Mouse (Mus musculus) midbrain, embryonic 15.5 days (tissue): ENCODE measurements around the gene Dnah8. TPM values are rescaled to one million over a fixed set of nuclear protein-coding genes. Genes with fewer than 3 reads are reported as not detected.

Experiments
- ATAC-seq: fragments of 200-750 bp; cut with Nextera tagmentation; replicated peaks from 2 replicates; pipeline ENCODE4 v1.8.0; 2017; ENCODE audit warnings: moderate TSS enrichment
- H3K27ac ChIP-seq: fragments of 300-500 bp; sonication (generic); 2 replicates; pipeline ENCODE4 v1.5.1; 2015; ENCODE audit warnings: mild to moderate bottlenecking, inconsistent platforms
- H3K27me3 ChIP-seq: fragments of 300-500 bp; sonication (generic); replicated peaks from 2 replicates; pipeline ENCODE4 v1.6.1; 2015; ENCODE audit warnings: inconsistent platforms
- H3K36me3 ChIP-seq: fragments of 300-500 bp; sonication (generic); replicated peaks from 2 replicates; pipeline ENCODE4 v1.6.1; 2015; ENCODE audit warnings: inconsistent platforms
- H3K4me1 ChIP-seq: fragments of 300-500 bp; sonication (generic); 2 replicates; pipeline ENCODE4 v1.6.1; 2015; ENCODE audit warnings: inconsistent platforms
- H3K4me2 ChIP-seq: fragments of 300-500 bp; sonication (generic); 2 replicates; pipeline ENCODE4 v1.6.1; 2015; ENCODE audit warnings: inconsistent platforms, mild to moderate bottlenecking, moderate library complexity
- H3K4me3 ChIP-seq: fragments of 300-500 bp; sonication (generic); 2 replicates; pipeline ENCODE4 v1.5.1; 2015; ENCODE audit warnings: mild to moderate bottlenecking, inconsistent platforms
- H3K9ac ChIP-seq: fragments of 300-500 bp; sonication (generic); 2 replicates; pipeline ENCODE4 v1.6.1; 2015; ENCODE audit warnings: mild to moderate bottlenecking, inconsistent platforms
- H3K9me3 ChIP-seq: fragments of 300-500 bp; sonication (generic); 2 replicates; pipeline ENCODE4 v1.6.1; 2016; ENCODE audit warnings: inconsistent platforms
- WGBS: fragments of 180-500 bp; shearing (Covaris S2); methylation state at CpG from one replicate; pipeline ENCODE4 v1.1.7; 2015; ENCODE audit warnings: mixed read lengths; 5-methylcytosine and 5-hydroxymethylcytosine counted together
- polyA plus RNA-seq: library from polyadenylated mRNA; unstranded; fragments of >200 nt; fragmentation: Nextera tagmentation; extraction: Ambion mirVana; gene quantifications from 2 replicates; pipeline ENCODE4 v1.2.1, GENCODE M21; 2015

Dnah8 gene
- polyA plus RNA-seq, 1 experiment from 2014 or later: 2.7 TPM

GRCm38 (mm10) chr17:30679612-30680011 lies 55.5 kb downstream of the Dnah8 start:
- no peaks in the 10 kb centered on the region for H3K27me3 ChIP-seq
- H3K4me3 ChIP-seq: no peak overlapping the region
- no peak for ATAC-seq
- 91% methylated on average over 4 of the region's 4 CpGs for WGBS
- H3K9me3 ChIP-seq: no peaks in the 10 kb centered on the region
- H3K4me1 ChIP-seq: no peaks in the 10 kb centered on the region
- H3K27ac ChIP-seq: no peak overlapping the region
- H3K9ac ChIP-seq: no peak overlapping the region
- H3K36me3 ChIP-seq: no peaks in the 10 kb centered on the region
- no peak overlapping the region for H3K4me2 ChIP-seq

GRCm38 (mm10) chr17:30681604-30682003 lies 57.5 kb downstream of the Dnah8 start:
- WGBS: 28% methylated on average over 5 of the region's 5 CpGs
- no peaks in the 10 kb centered on the region for H3K27me3 ChIP-seq
- no peak for ATAC-seq

GRCm38 (mm10) chr17:30690181-30690580 lies 66.0 kb downstream of the Dnah8 start:
- H3K9me3 ChIP-seq: no peaks in the 10 kb centered on the region
- no peak overlapping the region for H3K9ac ChIP-seq
- 81% methylated on average over 8 of the region's 8 CpGs for WGBS
- H3K27ac ChIP-seq: no peak overlapping the region
- no peak for ATAC-seq
- H3K27me3 ChIP-seq: no peaks in the 10 kb centered on the region
- no peaks in the 10 kb centered on the region for H3K36me3 ChIP-seq
- H3K4me1 ChIP-seq: no peaks in the 10 kb centered on the region
- no peak overlapping the region for H3K4me3 ChIP-seq
- H3K4me2 ChIP-seq: no peak overlapping the region

More at GRCm38 (mm10) chr17:30681604-30682003, 57.5 kb downstream of the Dnah8 start:
- no peak overlapping the region for H3K4me2 ChIP-seq
- no peak overlapping the region for H3K27ac ChIP-seq
- H3K4me3 ChIP-seq: no peak overlapping the region
- no peaks in the 10 kb centered on the region for H3K4me1 ChIP-seq
- no peaks in the 10 kb centered on the region for H3K36me3 ChIP-seq
- no peak overlapping the region for H3K9ac ChIP-seq
- no peaks in the 10 kb centered on the region for H3K9me3 ChIP-seq

GRCm38 (mm10) chr17:30691481-30691880 lies 67.3 kb downstream of the Dnah8 start:
- ATAC-seq: no peak
- Histone ChIP-seq H3K4me2 (no peak overlapping the region), H3K27me3 (no peaks in the 10 kb centered on the region), H3K36me3 (no peaks in the 10 kb centered on the region), H3K9ac (no peak overlapping the region), H3K4me1 (no peaks in the 10 kb centered on the region), H3K9me3 (no peaks in the 10 kb centered on the region), H3K27ac (no peak overlapping the region), H3K4me3 (no peak overlapping the region)
- 62% methylated on average over 2 of the region's 2 CpGs for WGBS

GRCm38 (mm10) chr17:30694281-30694680 lies 70.1 kb downstream of the Dnah8 start:
- H3K4me1 ChIP-seq: no peaks in the 10 kb centered on the region
- no peak for ATAC-seq
- WGBS: 77% methylated on average over 9 of the region's 9 CpGs
- H3K27ac ChIP-seq: no peak overlapping the region
- no peaks in the 10 kb centered on the region for H3K36me3 ChIP-seq
- H3K9me3 ChIP-seq: no peaks in the 10 kb centered on the region
- H3K9ac ChIP-seq: no peak overlapping the region
- no peak overlapping the region for H3K4me3 ChIP-seq
- H3K27me3 ChIP-seq: no peaks in the 10 kb centered on the region
- H3K4me2 ChIP-seq: no peak overlapping the region

GRCm38 (mm10) chr17:30714732-30715131 lies 90.6 kb downstream of the Dnah8 start:
- Histone ChIP-seq H3K27ac (no peak overlapping the region), H3K9ac (no peak overlapping the region), H3K9me3 (no peaks in the 10 kb centered on the region), H3K36me3 (no peaks in the 10 kb centered on the region), H3K4me1 (no peaks in the 10 kb centered on the region), H3K27me3 (no peaks in the 10 kb centered on the region), H3K4me2 (no peak overlapping the region), H3K4me3 (no peak overlapping the region)
- ATAC-seq: no peak
- WGBS: 82% methylated on average over 3 of the region's 3 CpGs

GRCm38 (mm10) chr17:30718197-30718596 lies 94.0 kb downstream of the Dnah8 start:
- Histone ChIP-seq H3K27ac (no peak overlapping the region), H3K4me3 (no peak overlapping the region), H3K4me1 (no peaks in the 10 kb centered on the region), H3K9me3 (no peaks in the 10 kb centered on the region), H3K4me2 (no peak overlapping the region), H3K27me3 (no peaks in the 10 kb centered on the region), H3K9ac (no peak overlapping the region), H3K36me3 (no peaks in the 10 kb centered on the region)
- no peak for ATAC-seq
- 91% methylated on average over 7 of the region's 7 CpGs for WGBS

GRCm38 (mm10) chr17:30719031-30719430 lies 94.9 kb downstream of the Dnah8 start:
- H3K4me1 ChIP-seq: no peaks in the 10 kb centered on the region
- no peaks in the 10 kb centered on the region for H3K36me3 ChIP-seq
- no peak overlapping the region for H3K27ac ChIP-seq
- no peak overlapping the region for H3K9ac ChIP-seq
- WGBS: 83% methylated on average over 5 of the region's 5 CpGs
- H3K27me3 ChIP-seq: no peaks in the 10 kb centered on the region
- no peaks in the 10 kb centered on the region for H3K9me3 ChIP-seq
- ATAC-seq: no peak
- H3K4me2 ChIP-seq: no peak overlapping the region
- no peak overlapping the region for H3K4me3 ChIP-seq

- no peaks in the 10 kb centered on the region for H3K27me3 ChIP-seq
- H3K36me3 ChIP-seq: no peaks in the 10 kb centered on the region
- no peaks in the 10 kb centered on the region for H3K4me1 ChIP-seq
- H3K4me3 ChIP-seq: no peak overlapping the region
- H3K9ac ChIP-seq: no peak overlapping the region
- WGBS: 60% methylated on average over 4 of the region's 4 CpGs
- H3K9me3 ChIP-seq: no peaks in the 10 kb centered on the region
- H3K4me2 ChIP-seq: no peak overlapping the region
- H3K27ac ChIP-seq: no peak overlapping the region
- no peak for ATAC-seq
Observed at GRCm38 (mm10) chr17:30727788-30728187, 103.6 kb downstream of the Dnah8 start.

- H3K9me3 ChIP-seq: no peaks in the 10 kb centered on the region
- H3K4me1 ChIP-seq: no peaks in the 10 kb centered on the region
- no peaks in the 10 kb centered on the region for H3K27me3 ChIP-seq
- no peaks in the 10 kb centered on the region for H3K36me3 ChIP-seq
- WGBS: 90% methylated on average over 3 of the region's 3 CpGs
- H3K4me2 ChIP-seq: no peak overlapping the region
- no peak overlapping the region for H3K27ac ChIP-seq
- no peak overlapping the region for H3K4me3 ChIP-seq
- no peak for ATAC-seq
- no peak overlapping the region for H3K9ac ChIP-seq
Observed at GRCm38 (mm10) chr17:30732736-30733135, 108.6 kb downstream of the Dnah8 start.

- WGBS: 94% methylated on average over 8 of the region's 8 CpGs
- H3K27ac ChIP-seq: no peak overlapping the region
Observed at GRCm38 (mm10) chr17:30734770-30735169, 110.6 kb downstream of the Dnah8 start.

GRCm38 (mm10) chr17:30735454-30735853 lies 111.3 kb downstream of the Dnah8 start:
- no peaks in the 10 kb centered on the region for H3K4me1 ChIP-seq
- H3K4me3 ChIP-seq: no peak overlapping the region
- H3K4me2 ChIP-seq: no peak overlapping the region
- no peak for ATAC-seq
- H3K27ac ChIP-seq: no peak overlapping the region
- WGBS: 100% methylated on average over 2 of the region's 2 CpGs
- no peak overlapping the region for H3K9ac ChIP-seq
- no peaks in the 10 kb centered on the region for H3K36me3 ChIP-seq
- H3K9me3 ChIP-seq: no peaks in the 10 kb centered on the region
- H3K27me3 ChIP-seq: no peaks in the 10 kb centered on the region

More at GRCm38 (mm10) chr17:30734770-30735169, 110.6 kb downstream of the Dnah8 start:
- H3K4me3 ChIP-seq: no peak overlapping the region
- no peak overlapping the region for H3K9ac ChIP-seq
- H3K4me1 ChIP-seq: no peaks in the 10 kb centered on the region
- no peak for ATAC-seq
- H3K27me3 ChIP-seq: no peaks in the 10 kb centered on the region
- no peak overlapping the region for H3K4me2 ChIP-seq
- H3K9me3 ChIP-seq: no peaks in the 10 kb centered on the region
- H3K36me3 ChIP-seq: no peaks in the 10 kb centered on the region

GRCm38 (mm10) chr17:30737797-30738196 lies 113.6 kb downstream of the Dnah8 start:
- no peak for ATAC-seq
- H3K27ac ChIP-seq: no peak overlapping the region
- WGBS: 54% methylated on average over 6 of the region's 6 CpGs
- H3K27me3 ChIP-seq: no peaks in the 10 kb centered on the region
- H3K9me3 ChIP-seq: no peaks in the 10 kb centered on the region
- no peaks in the 10 kb centered on the region for H3K36me3 ChIP-seq
- H3K9ac ChIP-seq: no peak overlapping the region
- H3K4me3 ChIP-seq: no peak overlapping the region
- H3K4me1 ChIP-seq: no peaks in the 10 kb centered on the region
- H3K4me2 ChIP-seq: no peak overlapping the region
